ENCODE assay signal across 14 mouse cellular contexts in genomic region chr2:101730972-101731371, GRCm38 (mm10). TPM values are rescaled to one million over a fixed set of nuclear protein-coding genes. Genes with fewer than 3 reads are reported as not detected.
DNase-seq lines count a peak whose midpoint lies in the region; ATAC-seq and TF ChIP-seq lines count a peak whose summit lies in the region.
"Had no signal": no experiment of that assay in that cellular context is flagged by ENCODE, and none has a peak within 500 bp of the region (broad histone marks: within the 10 kb centered on the region; RNA-seq: fewer than 3 reads in every experiment).

No protein-coding gene starts in this region.

- peak; percentile 36 for DNase-seq in heart, adult 8-10 months (ENCODE audit: low spot score)
- DNase-seq in heart, postnatal 25 days (ENCODE audit: low spot score) = no peak
- no peak for DNase-seq in limb, embryonic 14.5 days (ENCODE audit: low spot score)
- no peak for DNase-seq in limb, embryonic 10.5 days (ENCODE audit: low spot score)
- DNase-seq in MEL (ENCODE audit: low read depth, low spot score) = peak; percentile 5
- DNase-seq in heart, postnatal 4 days = peak; percentile 33
- DNase-seq: cerebellum, adult 18-20 months; gastrocnemius, postnatal 36 days; liver, embryonic 13.5 days; right cerebral cortex, postnatal 14 days; thymus, postnatal 25 days had no signal

- no peak overlapping the region for H3K4me2 ChIP-seq in limb, embryonic 14.5 days (replicated peaks; ENCODE audit: low read depth, low read length, severe bottlenecking)
- H3K4me2 ChIP-seq: liver, embryonic 13.5 days; midbrain, embryonic 11.5 days had no signal

- no peaks in the 10 kb centered on the region for H3K27me3 ChIP-seq in limb, embryonic 14.5 days (ENCODE audit: control insufficient read depth, insufficient read depth, low read length)
- no peaks in the 10 kb centered on the region for H3K27me3 ChIP-seq in limb, embryonic 10.5 days (ENCODE audit: low read depth, poor library complexity, severe bottlenecking)
- H3K27me3 ChIP-seq in MEL (ENCODE audit: control insufficient read depth in 1 of 2, insufficient read depth in 2 of 2, low read length in 2 of 2) = peaks cover 0 to 4% of the 10 kb centered on the region in 2 experiments; a peak in 1 of 4 replicates
- H3K27me3 ChIP-seq: liver, embryonic 13.5 days had no signal

- no peak for TF ChIP-seq CTCF in MEL (IDR thresholded peaks at IDR 0.05 in 2 of 3, conservative IDR thresholded peaks at IDR 0.05 in 1 of 3; ENCODE audit: control insufficient read depth in 1 of 3, insufficient read depth in 1 of 3, low read depth in 2 of 3, low read length in 3 of 3, poor library complexity in 1 of 3, severe bottlenecking in 1 of 3)

- TF ChIP-seq EP300 in MEL (IDR thresholded peaks at IDR 0.05; ENCODE audit: low read depth in 1 of 2, low read length in 2 of 2) = no peak

- no peak for TF ChIP-seq POLR2A in limb, embryonic 14.5 days (IDR thresholded peaks at IDR 0.05; ENCODE audit: borderline replicate concordance, extremely low read depth, insufficient read depth, insufficient read length)
- TF ChIP-seq POLR2A in MEL (IDR thresholded peaks at IDR 0.05; ENCODE audit: control insufficient read depth in 1 of 2, insufficient read depth in 1 of 2, low read depth in 1 of 2, low read length in 2 of 2, poor library complexity in 1 of 2) = no peak

- no peaks in the 10 kb centered on the region for H3K79me2 ChIP-seq in MEL (ENCODE audit: control insufficient read depth, insufficient read depth, low read length, poor library complexity)

- intact Hi-C loops in heart, postnatal 25 days (cut with DNase I) = no loop called here

- H3K4me3 ChIP-seq in limb, embryonic 14.5 days (replicated peaks; ENCODE audit: low read length) = no peak overlapping the region
- H3K4me3 ChIP-seq in limb, embryonic 10.5 days = no peak overlapping the region
- H3K4me3 ChIP-seq in MEL (ENCODE audit: control insufficient read depth in 1 of 2, insufficient read depth in 1 of 2, low read depth in 2 of 2, low read length in 2 of 2) = no peak overlapping the region
- H3K4me3 ChIP-seq: forebrain, embryonic 10.5 days; liver, embryonic 13.5 days had no signal

- peaks cover 27% of the 10 kb centered on the region for H3K36me3 ChIP-seq in limb, embryonic 14.5 days (ENCODE audit: control insufficient read depth, insufficient read depth, low read length)
- H3K36me3 ChIP-seq in limb, embryonic 10.5 days = peaks cover 31% of the 10 kb centered on the region
- H3K36me3 ChIP-seq in MEL (ENCODE audit: control insufficient read depth in 1 of 2, insufficient read depth in 2 of 2, low read length in 2 of 2) = peaks cover 0 to 5% of the 10 kb centered on the region in 2 experiments; a peak in 1 of 4 replicates

- ATAC-seq in limb, embryonic 14.5 days (ENCODE audit: low FRiP score, low read depth) = no peak
- no peak for ATAC-seq in activated CD4-positive, CD25-positive, alpha-beta regulatory T cell, adult 4 months

- H3K27ac ChIP-seq in limb, embryonic 14.5 days (replicated peaks; ENCODE audit: low read depth, low read length) = 0 out of 2 replicates have a peak overlapping the region, but pooled peaks have one; percentile 26
- no peak overlapping the region for H3K27ac ChIP-seq in limb, embryonic 10.5 days
- no peak overlapping the region for H3K27ac ChIP-seq in MEL (ENCODE audit: control insufficient read depth, low read depth, low read length)
- H3K27ac ChIP-seq: forebrain, embryonic 10.5 days; liver, embryonic 13.5 days had no signal

- H3K9me3 ChIP-seq in limb, embryonic 14.5 days (ENCODE audit: control insufficient read depth, low read length) = no peaks in the 10 kb centered on the region
- H3K9me3 ChIP-seq in limb, embryonic 10.5 days (replicated peaks) = no peaks in the 10 kb centered on the region
- no peaks in the 10 kb centered on the region for H3K9me3 ChIP-seq in MEL (replicated peaks; ENCODE audit: insufficient read depth, low read length)
- H3K9me3 ChIP-seq: forebrain, embryonic 10.5 days; liver, embryonic 13.5 days had no signal

- no peak for TF ChIP-seq RAD21 in MEL (IDR thresholded peaks at IDR 0.05; ENCODE audit: low read depth, low read length)

- no peaks in the 10 kb centered on the region; the same call in 1 of the 2 replicates for H3K4me1 ChIP-seq in limb, embryonic 14.5 days (ENCODE audit: control insufficient read depth, insufficient read depth, low read length)
- no peaks in the 10 kb centered on the region; the same call in 1 of the 2 replicates for H3K4me1 ChIP-seq in limb, embryonic 10.5 days
- H3K4me1 ChIP-seq in MEL (ENCODE audit: control insufficient read depth in 1 of 2, insufficient read depth in 2 of 2, low read length in 2 of 2) = peaks cover 5 to 14% of the 10 kb centered on the region in 2 experiments; a peak in 3 of 4 replicates

- H3K9ac ChIP-seq in limb, embryonic 14.5 days (ENCODE audit: low read depth, low read length, severe bottlenecking) = no peak overlapping the region
- no peak overlapping the region for H3K9ac ChIP-seq in MEL (ENCODE audit: control insufficient read depth, low read depth, low read length, poor library complexity, severe bottlenecking)
- H3K9ac ChIP-seq: liver, embryonic 13.5 days had no signal

TF ChIP-seq in MEL, 35 proteins besides CTCF, POLR2A, EP300 and RAD21:
- TF ChIP-seq HCFC1 (IDR thresholded peaks at IDR 0.05; ENCODE audit: low read depth, low read length) = no peak

RNA-seq across cellular contexts. Expression of gene Traf6, which starts 52.7 kb away (rescaled TPM):
- 10 to 100 TPM in 1 of 4 experiments, 1 to 10 TPM in 3; 8.7 to 10.3 (median 9.0) TPM for total RNA-seq in heart, adult 8-10 months (2022)
- total RNA-seq in heart, postnatal 25 days (2021) = 1 to 10 TPM; 8.9 to 9.3 TPM
- polyA plus RNA-seq in limb, embryonic 14.5 days (2012; rRNA removed) = 13.2 and 14.6 TPM in 2 replicates
- 12.8 and 13.8 TPM in 2 replicates for polyA plus RNA-seq in limb, embryonic 14.5 days (2014; fragmentation: Nextera tagmentation; extraction: Ambion mirVana)
- polyA plus RNA-seq in limb, embryonic 10.5 days (2016; fragmentation: Nextera tagmentation; extraction: Ambion mirVana) = 14.6 and 16.1 TPM in 2 replicates
- 11.8 and 12.7 TPM in 2 replicates for total RNA-seq in MEL (2012; rRNA removed)
- 10 to 100 TPM in 1 of 2 experiments, not detected in 1; 18.0 TPM for polyA plus RNA-seq in MEL (2012; ENCODE audit: insufficient read depth in 1 of 2, insufficient read length in 2 of 2, low read depth in 1 of 2, low replicate concordance in 2 of 2, missing spikeins in 1 of 2)
- total RNA-seq in heart, postnatal 4 days (2021) = 10 to 100 TPM; 14.3 to 15.0 TPM
- 10 to 100 TPM; 14.1 to 14.8 TPM for polyA plus RNA-seq in activated CD4-positive, CD25-positive, alpha-beta regulatory T cell, adult 4 months (2017; shearing (Covaris generic))

Comparison
In these comparisons a context has a peak if more than half of its experiments do, and no peak if none do; other contexts are left out.
1. DNase-seq: peak in heart, adult 8-10 months (single experiment), MEL (single experiment) and heart, postnatal 4 days (single experiment); none in heart, postnatal 25 days (single experiment), limb, embryonic 14.5 days (single experiment) and limb, embryonic 10.5 days (single experiment).